Mouse (Mus musculus) adrenal gland, adult 2 months (tissue): ENCODE results near the gene Cyb561d1. TPM values are rescaled to one million over a fixed set of nuclear protein-coding genes. Genes with fewer than 3 reads are reported as not detected.
"Not testable (repeated sequence)": the region's sequence is repeated elsewhere in the genome, so short reads cannot be mapped to it uniquely, and the experiment has no call there.

Experiments used
- DNase-seq: peaks from one replicate; pipeline ENCODE4 v3.0.0; 2021
- long read RNA-seq: library from polyadenylated mRNA; stranded (forward); transcript quantifications from one replicate; pipeline ENCODE4 v2.0.0, GENCODE M21; 2021
- polyA plus RNA-seq: library from polyadenylated mRNA; depleted of rRNA; stranded (reverse); fragments of >200 nt; gene quantifications from 2 replicates; pipeline ENCODE4 v1.2.3, GENCODE M21; 2012; rRNA removed
- total RNA-seq, 2 experiments: library from RNA; stranded (reverse); gene quantifications; 2 replicates each; pipeline ENCODE4 v1.2.3; 2021

The Cyb561d1 gene
- total RNA-seq (1 to 10 TPM; 6.4 to 7.9 TPM), polyA plus RNA-seq (6.9 and 8.1 TPM in 2 replicates)
- long read RNA-seq, full-length matches to known transcripts, result 7 of 10 reads
- long read RNA-seq, partial matches to known transcripts, result 0 of 10 reads
- long read RNA-seq, other reads (novel, unspliced or antisense), result 3 of 10 reads

DNA sequence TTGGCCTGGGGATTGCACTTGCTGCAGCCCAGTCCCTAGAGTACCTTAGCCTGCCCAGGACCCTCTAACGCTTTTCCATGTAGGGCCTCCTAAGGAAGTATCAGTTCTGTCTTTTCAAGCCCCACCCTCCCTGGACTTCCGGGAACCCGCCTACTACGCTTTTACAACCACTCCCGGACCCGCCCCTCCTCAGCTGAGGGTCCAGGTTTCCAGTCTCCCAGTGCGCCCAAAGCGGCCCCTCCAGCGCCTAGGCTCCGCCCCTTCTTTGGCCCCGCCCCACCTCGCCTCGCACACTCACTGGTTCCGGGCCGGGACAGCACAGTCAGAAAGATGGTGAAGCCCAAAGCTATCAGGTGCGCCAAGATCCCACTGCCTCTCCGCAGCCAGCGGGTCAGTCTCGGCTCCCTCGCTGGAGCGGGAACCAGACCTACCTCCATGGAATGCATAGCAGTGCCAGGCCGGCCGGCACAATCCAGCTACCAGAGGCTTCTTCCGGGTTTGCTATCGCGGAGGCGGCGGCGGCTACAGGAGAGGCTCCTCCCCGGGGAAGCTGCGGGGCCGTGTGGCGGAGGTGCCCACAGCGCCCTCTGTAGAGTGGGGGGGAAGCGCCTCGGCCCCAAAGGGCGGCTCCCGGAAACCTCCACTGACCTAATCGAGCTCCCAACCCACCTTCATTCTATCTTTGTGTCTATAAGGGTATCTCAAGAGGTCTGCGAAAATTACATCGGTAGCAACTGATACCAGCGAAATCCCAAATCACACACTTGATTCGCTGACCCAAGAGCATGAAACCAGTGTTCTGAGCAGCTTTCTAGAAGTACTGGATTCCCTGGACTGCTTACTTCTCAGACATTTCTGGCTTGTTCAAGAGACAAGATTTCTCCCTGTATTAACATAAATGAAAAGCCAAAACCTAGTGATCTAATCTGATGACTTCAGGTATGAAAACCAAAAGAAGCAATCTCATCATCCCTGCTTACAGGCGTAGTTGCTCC lies at the start of gene Cyb561d1:
TSS of gene Cyb561d1 (minus strand) at position 884 of the 995 bp plus-strand sequence.
- DNase-seq, result peak; percentile 97

GRCm38 (mm10) chr3:108246857-108247256 lies 45.8 kb upstream of the Cyb561d1 start:
- no peak for DNase-seq

DNA sequence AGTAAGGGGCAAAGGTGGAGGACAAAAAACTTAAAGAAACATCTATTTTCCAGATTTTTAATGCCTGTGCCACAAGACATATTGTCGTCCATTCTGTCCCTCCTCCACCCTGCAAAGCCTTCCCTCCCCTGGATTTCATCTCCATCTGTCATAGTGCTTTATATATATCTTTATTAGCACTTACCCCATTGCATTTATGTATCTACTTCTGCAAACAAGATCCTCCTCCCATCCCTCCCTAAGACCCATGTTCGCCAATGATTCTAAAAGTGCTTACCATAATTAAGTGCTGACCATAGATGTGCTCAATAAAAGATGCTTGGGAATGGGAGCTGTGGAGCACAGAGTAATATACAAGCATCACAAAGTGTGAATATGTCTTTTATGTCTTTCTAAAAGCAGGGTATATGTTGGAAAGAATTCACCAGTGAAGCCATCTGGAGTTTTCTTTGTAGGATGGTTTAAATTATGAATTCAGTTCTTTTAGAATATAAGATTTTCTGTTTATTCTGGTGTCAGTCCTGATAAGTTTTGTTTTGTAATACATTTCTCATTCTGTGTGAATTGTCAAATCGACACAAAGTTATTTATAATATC lies 40.3 kb upstream of the Cyb561d1 start:
- no peak for DNase-seq

DNA sequence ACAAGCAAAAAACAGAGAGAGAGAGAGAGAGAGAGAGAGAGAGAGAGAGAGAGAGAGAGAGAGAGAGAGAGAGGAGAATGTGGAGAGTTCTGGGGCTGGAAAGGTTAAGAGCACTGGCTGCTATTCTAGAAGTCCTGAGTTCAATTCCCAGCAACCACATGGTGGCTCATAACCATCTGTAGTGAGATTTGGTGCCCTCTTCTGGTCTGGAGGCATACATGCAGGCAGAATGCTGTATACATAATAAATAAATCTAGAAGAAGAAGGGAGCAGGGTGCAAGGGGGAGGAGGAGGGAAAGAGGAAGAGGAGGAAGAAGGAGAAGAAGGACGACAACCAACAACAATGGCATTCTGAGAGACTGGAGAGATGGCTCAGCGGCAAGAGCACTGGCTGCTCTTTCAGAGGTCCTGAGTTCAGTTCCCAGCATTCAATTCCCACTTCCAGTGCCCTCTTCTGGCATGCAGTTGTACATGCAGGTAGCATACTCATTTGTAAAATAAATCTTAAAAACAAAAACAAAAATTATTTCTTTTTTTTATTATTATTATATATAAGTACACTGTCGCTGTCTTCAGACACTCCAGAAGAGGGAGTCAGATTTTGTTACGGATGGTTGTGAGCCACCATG lies 36.6 kb upstream of the Cyb561d1 start:
- not testable (repeated sequence) for DNase-seq

- DNase-seq, result no peak
These were observed 30.6 kb upstream of the Cyb561d1 start for GRCm38 (mm10) chr3:108231646-108232045.

DNA sequence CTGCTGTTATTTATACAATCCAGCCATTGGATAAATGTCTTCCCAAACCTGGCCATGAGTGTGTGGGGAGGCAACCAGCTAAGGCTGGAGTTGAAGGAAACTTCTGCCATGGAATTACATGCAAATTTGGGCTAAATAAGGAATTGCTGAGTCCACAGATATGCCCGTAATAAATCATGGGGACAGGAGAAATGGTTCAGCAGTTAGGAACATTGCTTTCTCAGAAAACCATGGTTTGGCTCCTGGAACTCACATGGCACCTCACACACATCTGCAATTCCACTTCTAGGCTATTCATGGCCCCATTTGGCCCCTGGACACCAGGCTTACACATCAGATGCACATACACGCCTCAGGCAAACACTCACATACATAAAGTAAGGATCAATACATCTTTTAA lies 26.5 kb upstream of the Cyb561d1 start:
- DNase-seq, result no peak

DNA sequence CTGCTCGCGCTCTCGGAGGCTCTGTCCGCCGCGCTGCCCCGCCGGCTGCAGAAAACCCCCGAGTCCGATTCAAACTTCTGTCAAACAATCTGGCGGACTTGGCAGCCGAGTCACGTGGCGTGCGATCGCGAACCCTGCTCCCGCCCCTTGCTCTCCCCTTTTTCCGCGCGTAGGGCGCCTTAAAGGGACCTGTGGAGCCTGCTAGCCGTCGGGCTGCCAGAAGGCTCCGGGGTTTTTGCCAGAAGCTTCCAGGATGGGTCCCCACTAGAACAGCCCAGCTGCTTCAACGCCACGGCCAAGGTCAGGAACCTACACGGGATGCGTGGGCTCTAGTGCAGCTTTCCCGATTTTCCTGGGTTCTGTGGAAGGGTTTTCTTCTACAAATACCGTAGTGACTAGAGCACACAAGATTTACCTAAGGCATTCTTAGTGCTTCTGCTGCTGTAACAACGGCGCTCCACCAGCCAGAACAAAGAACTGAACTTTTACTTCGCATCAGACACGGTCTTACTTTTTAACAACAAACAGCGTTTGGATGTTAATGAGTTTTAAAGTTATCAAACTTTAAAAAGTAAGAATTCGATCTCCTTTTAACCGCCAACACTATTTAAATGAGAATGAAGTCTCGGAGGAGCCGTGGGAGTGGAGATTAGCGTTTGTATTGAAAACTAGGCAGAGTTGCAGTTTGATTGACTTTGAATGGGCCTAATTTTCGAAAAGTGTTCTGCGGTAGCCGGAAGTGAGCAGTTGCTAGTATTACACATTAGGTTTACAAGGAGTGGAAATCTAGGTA lies 25.7 kb upstream of the Cyb561d1 start, which contains the start of gene Sypl2:
TSS of gene Sypl2 (minus strand) at position 91 of the 793 bp plus-strand sequence.
- peak; percentile 71 for DNase-seq

GRCm38 (mm10) chr3:108225711-108226557 lies 24.9 kb upstream of the Cyb561d1 start:
- no peak for DNase-seq

GRCm38 (mm10) chr3:108220661-108221060 lies 19.6 kb upstream of the Cyb561d1 start:
- DNase-seq, result no peak

DNA sequence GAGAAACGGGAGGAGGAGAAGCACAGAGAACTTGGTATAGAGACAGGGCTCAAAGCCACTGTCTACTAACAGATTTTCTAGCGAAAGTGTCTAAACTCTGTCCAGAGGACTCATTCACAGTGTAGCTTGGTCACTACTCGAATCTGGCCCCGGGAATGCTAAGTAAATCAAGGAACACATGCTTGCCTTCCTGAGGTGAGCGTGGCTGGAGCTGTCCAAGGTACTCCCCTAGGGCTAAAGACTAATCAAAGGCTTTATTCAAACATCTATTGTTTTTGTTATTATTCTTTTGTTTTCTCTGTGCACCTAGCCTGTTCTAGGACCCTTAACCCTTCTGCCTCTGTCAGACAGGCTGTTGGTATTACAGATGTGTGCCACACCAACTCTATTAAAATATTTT lies 13.7 kb upstream of the Cyb561d1 start:
- DNase-seq, result peak; percentile 11

DNA sequence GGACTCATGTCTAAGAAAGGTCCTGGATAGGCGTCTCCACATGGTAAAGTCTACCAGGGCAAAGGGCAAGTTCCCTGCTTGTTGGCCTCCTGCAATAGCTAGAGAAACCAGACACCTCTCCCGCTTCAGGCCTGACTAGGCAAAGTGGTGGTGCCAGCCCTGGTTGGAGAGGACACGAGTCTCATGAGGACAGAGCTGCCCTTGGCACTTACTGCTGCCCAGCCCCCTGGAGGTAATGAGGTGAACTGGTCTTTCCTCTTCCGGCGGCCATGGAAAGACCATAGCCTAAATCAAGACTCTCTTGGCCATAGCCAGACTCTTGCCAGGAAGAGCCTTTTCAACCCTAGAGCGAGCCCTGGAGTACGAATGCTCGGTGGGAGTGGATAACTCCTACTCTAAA lies 11.4 kb upstream of the Cyb561d1 start:
- DNase-seq, result no peak

- DNase-seq, result no peak
These were observed 10.8 kb upstream of the Cyb561d1 start for GRCm38 (mm10) chr3:108211845-108212244.

DNA sequence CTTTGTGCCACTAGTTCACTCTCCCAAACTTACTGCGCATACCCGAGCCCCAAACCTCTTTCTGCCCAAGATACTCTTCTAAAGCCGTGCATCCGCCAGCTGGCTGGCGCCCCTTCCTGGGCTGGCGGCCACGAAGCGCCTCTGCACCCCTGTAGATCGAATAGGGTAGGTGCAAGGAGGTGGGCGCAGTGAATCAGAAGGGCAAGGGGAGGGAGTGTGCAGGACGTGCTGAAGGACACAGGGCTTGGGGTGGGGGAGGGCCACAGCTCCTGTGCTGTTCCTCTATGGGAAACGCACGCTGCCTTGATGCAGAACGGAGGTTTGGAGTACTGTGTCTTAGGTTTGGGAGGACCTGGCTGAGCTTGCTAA lies 9.7 kb upstream of the Cyb561d1 start, which contains the start of gene Atxn7l2:
TSS of gene Atxn7l2 (minus strand) at position 164 of the 369 bp plus-strand sequence.
- DNase-seq, result no peak

GRCm38 (mm10) chr3:108209946-108210770 lies 9.1 kb upstream of the Cyb561d1 start:
- peak; percentile 95 for DNase-seq

DNA sequence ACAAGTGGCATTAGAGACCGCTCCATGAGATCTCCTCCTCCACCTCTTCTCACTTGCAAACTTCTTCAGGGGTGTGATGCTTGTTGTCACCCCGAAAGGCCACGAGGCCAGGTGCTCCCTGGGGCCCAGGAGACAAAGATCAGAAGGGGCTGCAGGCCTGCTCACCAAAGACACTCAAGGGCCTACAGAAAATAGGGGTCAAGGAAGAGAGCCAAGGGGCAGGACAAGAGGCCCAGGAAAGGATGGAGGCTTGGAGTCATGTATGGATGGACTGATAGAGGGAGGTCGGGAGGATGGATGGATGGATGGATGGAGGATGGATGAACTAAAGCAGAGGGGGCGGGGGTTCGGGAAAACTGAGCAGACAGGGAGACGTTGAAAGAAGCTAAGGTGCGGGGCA lies 8.5 kb upstream of the Cyb561d1 start:
- no peak for DNase-seq

DNA sequence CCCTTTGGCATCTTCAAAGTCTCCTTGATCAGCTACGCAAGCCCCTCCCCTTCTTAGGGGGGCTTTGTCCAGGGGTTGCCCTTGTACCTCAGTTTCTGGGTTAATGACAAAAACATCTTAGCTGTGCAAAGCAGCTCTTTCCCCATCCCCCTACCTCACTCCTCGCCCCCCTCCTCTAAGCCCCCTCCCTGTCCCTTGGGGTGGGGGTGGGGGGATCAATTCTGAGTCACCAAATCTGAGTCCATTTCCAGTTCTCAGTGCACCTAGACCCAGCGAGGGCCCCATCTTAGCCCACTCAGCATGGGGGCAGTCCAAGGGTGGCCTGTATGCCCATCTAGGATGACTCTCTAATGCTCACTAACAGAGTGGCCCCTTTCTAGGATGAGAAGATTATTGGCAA lies 8.0 kb upstream of the Cyb561d1 start:
- no peak for DNase-seq

GRCm38 (mm10) chr3:108206731-108207375 lies 5.8 kb upstream of the Cyb561d1 start:
- no peak for DNase-seq

DNA sequence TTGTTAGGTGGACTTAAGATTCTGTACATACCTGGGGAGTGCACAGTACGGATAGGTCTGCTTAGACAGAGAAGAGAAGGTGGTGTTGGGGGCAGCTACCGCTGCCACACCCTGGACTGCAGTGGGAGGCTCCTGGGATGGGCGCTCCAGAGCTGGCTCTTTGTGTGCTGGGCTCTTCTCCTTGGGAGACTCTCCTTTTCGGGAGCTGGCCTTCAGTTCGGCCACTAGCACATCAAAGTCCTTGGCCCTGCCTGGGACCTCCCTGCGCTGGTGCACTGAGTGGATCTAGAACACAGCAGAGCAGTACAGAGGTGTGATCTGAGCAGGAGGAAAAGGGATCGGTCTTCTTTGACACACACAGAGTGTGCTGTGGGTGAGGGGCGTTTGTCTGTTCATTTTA lies 4.6 kb upstream of the Cyb561d1 start:
- no peak for DNase-seq

GRCm38 (mm10) chr3:108204470-108204869 lies 3.5 kb upstream of the Cyb561d1 start:
- no peak for DNase-seq
